Mouse (Mus musculus) effector memory CD4-positive, alpha-beta T cell, adult 7 months (primary cell): ENCODE measurements around the gene Lrrc43. TPM values are rescaled to one million over a fixed set of nuclear protein-coding genes. Genes with fewer than 3 reads are reported as not detected.

Experiments
- polyA plus RNA-seq: library from polyadenylated mRNA; unstranded; fragments of 100-300 nt; shearing (Covaris generic); gene quantifications from one replicate; pipeline ENCODE4 v1.2.1, GENCODE M21; 2017

Gene Lrrc43
- not detected for polyA plus RNA-seq

DNA sequence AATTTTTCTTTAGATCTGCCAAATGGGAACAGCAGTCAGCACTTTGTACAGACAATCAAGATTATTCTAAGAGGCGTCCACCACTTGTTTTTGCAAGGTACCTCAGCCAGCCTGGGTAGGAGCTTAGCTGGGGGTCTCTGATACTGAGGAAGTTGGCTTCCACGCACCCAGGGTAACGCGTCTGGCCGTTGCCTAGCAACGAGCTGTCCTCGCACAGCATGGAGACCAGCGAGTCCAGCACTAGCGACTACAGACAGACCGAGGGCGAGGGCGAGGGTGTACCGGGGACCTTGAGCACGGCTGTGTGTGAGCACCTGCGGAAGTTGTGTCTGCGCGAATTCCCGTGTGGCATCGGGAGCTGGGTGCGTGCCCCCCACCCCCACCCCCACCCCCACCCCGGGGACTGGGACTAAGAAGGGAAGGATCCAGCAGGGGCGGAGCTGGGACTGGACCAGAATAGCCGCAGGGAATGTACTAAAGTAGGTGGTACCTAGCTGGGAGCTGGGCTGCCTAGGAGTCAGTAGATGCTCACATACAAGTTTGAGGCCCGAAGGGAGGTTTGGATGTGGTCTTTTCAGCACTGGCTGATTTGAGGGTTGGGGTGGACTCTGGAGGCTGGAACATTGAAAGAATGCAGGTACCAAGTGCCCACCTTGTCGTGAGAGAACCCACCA lies at the start of gene Lrrc43, which contains the start of gene Il31:
Gene Lrrc43, plus strand, starts transcription at position 194 of the 674 bp plus-strand sequence.
Gene Il31, minus strand, starts transcription at position 378 of the 674 bp plus-strand sequence.

DNA sequence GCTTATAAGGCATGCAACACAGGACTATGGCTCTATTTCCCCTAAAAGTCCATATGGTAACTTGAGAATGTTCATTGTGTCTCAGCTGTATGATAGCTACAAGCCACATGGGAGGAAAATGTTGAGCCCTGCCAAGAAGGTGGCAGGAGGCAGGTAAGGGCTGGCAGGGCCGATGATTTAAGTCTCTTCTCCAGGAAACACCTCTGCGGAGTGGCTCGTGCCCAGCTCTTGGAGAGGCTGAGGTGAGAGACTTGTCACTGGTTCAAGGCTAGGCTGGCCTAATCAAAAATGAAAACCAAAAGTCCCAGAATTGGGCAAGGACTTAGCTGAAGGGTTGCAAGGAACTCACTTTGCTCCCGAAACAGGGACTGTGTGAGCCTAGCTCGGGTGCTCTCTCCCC lies 21.1 kb downstream of the Lrrc43 start, which contains the start of gene B3gnt4:
Gene B3gnt4, plus strand, starts transcription at position 301 of the 400 bp plus-strand sequence.

DNA sequence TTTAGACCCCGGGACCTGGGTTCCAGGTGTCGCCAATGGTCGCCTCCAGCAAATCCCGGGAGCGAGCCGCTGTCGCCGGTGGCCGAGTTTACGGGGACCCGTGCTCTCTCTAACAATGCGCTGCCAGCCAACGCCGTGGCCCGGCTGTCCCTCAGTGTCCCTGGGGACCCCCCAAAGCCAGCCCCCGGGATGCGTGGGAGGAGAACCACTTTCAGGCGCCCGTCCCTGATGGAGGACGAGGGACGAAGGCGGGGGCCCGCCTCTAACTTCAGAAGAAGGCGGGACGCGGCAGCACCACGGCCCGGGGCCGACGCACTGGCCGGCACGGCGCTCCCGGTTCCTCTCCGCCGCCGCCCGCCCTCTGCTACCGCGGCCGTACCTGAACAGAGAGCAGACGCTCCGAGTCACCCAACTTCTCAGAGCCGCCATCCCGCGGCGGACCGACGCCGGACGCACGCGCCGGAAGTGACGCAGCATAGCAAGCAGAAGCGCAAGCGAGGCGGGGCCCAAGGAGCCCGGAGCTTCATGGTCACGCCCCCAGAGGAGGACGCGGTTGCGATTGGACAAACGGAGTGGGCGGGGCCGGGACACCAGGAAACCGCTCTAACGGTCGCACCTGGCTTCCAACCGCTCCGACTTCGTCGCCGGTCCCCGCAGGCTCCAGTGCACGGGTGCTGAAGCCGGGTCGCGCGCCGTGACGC lies 34.7 kb downstream of the Lrrc43 start, which contains the start of gene Diablo:
Gene Diablo, minus strand, starts transcription at position 485 of the 701 bp plus-strand sequence.

DNA sequence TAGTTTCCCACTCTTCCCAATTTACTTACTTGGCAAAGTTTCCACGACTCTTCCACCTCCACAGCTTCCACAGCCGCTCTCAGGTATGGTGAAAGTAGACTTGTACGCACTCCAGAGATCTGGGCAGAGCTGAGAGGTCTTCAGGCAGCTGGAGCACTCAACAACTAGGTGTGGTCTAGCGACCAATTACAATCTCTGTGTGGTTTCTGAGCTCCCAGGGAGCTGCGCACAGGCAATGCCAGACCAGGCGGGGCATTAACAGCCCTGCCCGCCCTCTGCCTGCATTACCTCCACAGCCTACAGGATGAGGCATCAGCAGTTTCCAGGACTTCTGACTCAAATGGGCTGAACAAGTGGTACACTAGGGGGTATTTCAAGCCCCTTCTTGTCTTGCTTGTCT lies 36.2 kb downstream of the Lrrc43 start, which contains the start of gene Gm49027:
Gene Gm49027, minus strand, starts transcription at position 208 of the 400 bp plus-strand sequence.

Other genes with a start within 250 kb of the Lrrc43 start
- 0.44 TPM for gene Wdr66, start 237.2 kb upstream of the Lrrc43 start, polyA plus RNA-seq
- gene Bcl7a, start 145.5 kb upstream of the Lrrc43 start, polyA plus RNA-seq: 4.1 TPM
- gene Mlxip, start 94.5 kb upstream of the Lrrc43 start, polyA plus RNA-seq: 59.2 TPM
- gene Il31, start 184 bp downstream of the Lrrc43 start, polyA plus RNA-seq: not detected
- not detected for gene B3gnt4, start 21.2 kb downstream of the Lrrc43 start, polyA plus RNA-seq
- gene Diablo, start 34.9 kb downstream of the Lrrc43 start, polyA plus RNA-seq: 69.4 TPM
- gene Gm49027, start 36.2 kb downstream of the Lrrc43 start, polyA plus RNA-seq: 0.54 TPM
- gene Vps33a, start 83.7 kb downstream of the Lrrc43 start, polyA plus RNA-seq: 31.6 TPM
- gene Clip1, start 195.3 kb downstream of the Lrrc43 start, polyA plus RNA-seq: 147 TPM
- 65.1 TPM for gene Zcchc8, start 231.8 kb downstream of the Lrrc43 start, polyA plus RNA-seq